Mouse (Mus musculus): ENCODE results near the gene Lamb3. TPM values are rescaled to one million over a fixed set of nuclear protein-coding genes. Genes with fewer than 3 reads are reported as not detected.
A peak's percentile ranks its signal among the peaks of the same experiment; 100 is the strongest.
"Not testable (repeated sequence)": the region's sequence is repeated elsewhere in the genome, so short reads cannot be mapped to it uniquely, and the experiment has no call there.

Lamb3 gene
- polyA plus RNA-seq, 1 experiment from 2014 or later, result 0.17 TPM

DNA sequence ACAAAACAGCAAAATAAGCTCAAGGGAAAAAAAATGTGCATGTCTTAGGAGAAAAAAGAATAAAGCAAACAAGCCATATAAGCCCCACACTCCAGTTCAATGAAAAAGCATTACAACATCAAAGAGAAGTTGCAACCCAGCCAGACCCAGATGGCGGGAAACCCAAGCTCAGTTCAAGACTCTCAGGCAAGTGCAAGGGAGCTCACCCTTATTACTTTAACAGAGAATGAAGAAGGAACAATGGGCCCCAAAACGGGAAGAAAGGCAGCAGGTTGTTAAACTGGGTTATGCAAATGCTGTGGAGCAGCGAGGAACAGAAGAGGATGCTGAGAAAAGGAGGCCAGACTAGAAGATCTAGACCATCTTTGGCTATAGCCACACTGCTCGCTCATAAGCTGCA is 35.4 kb downstream of the Lamb3 start:
- ChIA-PET CTCF (interaction anchor here (1.5 kb wide), 1 partner anchor 103 kb away, joined by 3 read pairs; no protein-coding TSS in a partner anchor), POLR2A (no interaction called here)
- H3K27me3 ChIP-seq, result no peaks in the 10 kb centered on the region
- DNase-seq (ENCODE audit: low read depth, low spot score) (no peak), ATAC-seq (no peak)
- in situ Hi-C loops (cut with MboI; ENCODE audit: low pct_unique_long_range_greater_than_20kb), result no loop called here
- no peak for TF ChIP-seq CTCF (IDR thresholded peaks at IDR 0.05)

DNA sequence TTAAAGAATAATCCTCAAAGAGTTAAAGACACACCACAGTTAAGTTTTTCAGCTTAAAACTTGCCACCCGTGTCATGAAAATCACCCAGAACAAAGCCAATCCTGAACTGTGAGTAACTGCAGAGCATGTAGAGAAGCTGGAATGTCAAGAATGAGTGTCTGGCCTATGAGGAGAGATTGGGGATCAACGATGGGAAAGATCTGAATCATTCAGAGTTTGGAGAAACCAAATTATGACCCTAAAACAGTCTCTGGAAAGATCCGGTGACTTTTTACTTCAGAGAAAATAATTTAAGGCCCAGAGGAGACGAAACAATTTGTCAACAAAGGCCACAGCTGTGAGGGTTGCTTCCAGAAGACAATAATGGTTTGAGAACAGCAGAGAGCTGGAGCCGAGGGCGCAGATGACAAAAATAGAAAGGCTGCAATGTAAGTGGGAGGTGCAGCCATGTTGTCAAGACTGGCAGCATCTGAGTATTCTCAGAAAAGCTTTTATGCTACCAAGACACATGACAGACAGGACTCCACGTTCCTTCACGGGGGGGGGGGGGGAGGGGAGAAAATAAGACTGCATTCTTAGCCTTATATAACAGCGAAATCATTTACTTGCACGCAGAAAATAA is 36.2 kb downstream of the Lamb3 start:
- CTCF ChIA-PET, result interaction anchor here (0.7 kb wide), 1 partner anchor 17 kb away, joined by 3 read pairs; no protein-coding TSS in a partner anchor

GRCm38 (mm10) chr1:193244235-193244634 is 36.7 kb downstream of the Lamb3 start:
- CTCF ChIA-PET, result interaction anchor here (0.7 to 1.0 kb wide), 2 partner anchors 17 to 90 kb away, joined by 3 read pairs; no protein-coding TSS in a partner anchor
- POLR2A ChIA-PET, result no interaction called here
- TF ChIP-seq CTCF (IDR thresholded peaks at IDR 0.05), result no peak

More for the DNA sequence above, 36.2 kb downstream of the Lamb3 start:
- no peak for TF ChIP-seq CTCF (IDR thresholded peaks at IDR 0.05)
- POLR2A ChIA-PET, result no interaction called here
- in situ Hi-C loops (cut with MboI; ENCODE audit: low pct_unique_long_range_greater_than_20kb), result no loop called here
- no peaks in the 10 kb centered on the region for H3K27me3 ChIP-seq
- DNase-seq (ENCODE audit: low read depth, low spot score), result no peak
- peak; percentile 62 for ATAC-seq

DNA sequence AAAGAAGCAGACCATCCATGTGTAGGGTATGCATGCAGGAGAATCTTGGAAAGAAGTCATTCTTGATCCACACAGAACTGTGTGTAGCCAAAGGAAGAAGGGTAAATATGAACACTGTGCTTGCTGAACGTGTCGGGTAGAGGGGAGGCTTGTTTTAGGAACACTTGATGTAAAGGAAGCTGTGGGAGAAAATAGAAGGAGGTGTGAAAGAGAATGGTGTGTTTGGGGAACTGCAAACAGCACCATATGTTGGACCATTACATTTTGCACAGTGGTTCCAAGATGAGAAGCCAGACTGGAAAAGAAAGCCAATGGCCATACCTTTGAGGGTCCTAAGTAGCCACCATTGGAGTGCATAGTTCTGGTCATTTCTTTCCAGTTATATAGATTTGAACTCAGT is 42.5 kb downstream of the Lamb3 start:
- H3K27me3 ChIP-seq, result no peaks in the 10 kb centered on the region
- no peak for DNase-seq (ENCODE audit: low read depth, low spot score)
- ChIA-PET POLR2A (no interaction called here), CTCF (no interaction called here)
- TF ChIP-seq CTCF (IDR thresholded peaks at IDR 0.05), result no peak
- in situ Hi-C loops (cut with MboI; ENCODE audit: low pct_unique_long_range_greater_than_20kb), result loop anchor here (5.0 kb wide), 1 partner anchor 77 kb away; no protein-coding TSS in a partner anchor
- no peak for ATAC-seq

More at GRCm38 (mm10) chr1:193244235-193244634, 36.7 kb downstream of the Lamb3 start:
- in situ Hi-C loops (cut with MboI; ENCODE audit: low pct_unique_long_range_greater_than_20kb), result no loop called here
- ATAC-seq (no peak), DNase-seq (ENCODE audit: low read depth, low spot score) (no peak)
- H3K27me3 ChIP-seq, result no peaks in the 10 kb centered on the region

- CTCF ChIA-PET, result interaction anchor here (3.2 kb wide), 1 partner anchor 72 kb away, joined by 9 read pairs; no protein-coding TSS in a partner anchor
- POLR2A ChIA-PET, result no interaction called here
- TF ChIP-seq CTCF (IDR thresholded peaks at IDR 0.05), result no peak
- DNase-seq (ENCODE audit: low read depth, low spot score) (no peak), ATAC-seq (peak; percentile 60)
- H3K27me3 ChIP-seq, result no peaks in the 10 kb centered on the region
- in situ Hi-C loops (cut with MboI; ENCODE audit: low pct_unique_long_range_greater_than_20kb), result loop anchor here (5.0 kb wide), 1 partner anchor 76 kb away; no protein-coding TSS in a partner anchor
Observed at GRCm38 (mm10) chr1:193251386-193251785, 43.9 kb downstream of the Lamb3 start.

DNA sequence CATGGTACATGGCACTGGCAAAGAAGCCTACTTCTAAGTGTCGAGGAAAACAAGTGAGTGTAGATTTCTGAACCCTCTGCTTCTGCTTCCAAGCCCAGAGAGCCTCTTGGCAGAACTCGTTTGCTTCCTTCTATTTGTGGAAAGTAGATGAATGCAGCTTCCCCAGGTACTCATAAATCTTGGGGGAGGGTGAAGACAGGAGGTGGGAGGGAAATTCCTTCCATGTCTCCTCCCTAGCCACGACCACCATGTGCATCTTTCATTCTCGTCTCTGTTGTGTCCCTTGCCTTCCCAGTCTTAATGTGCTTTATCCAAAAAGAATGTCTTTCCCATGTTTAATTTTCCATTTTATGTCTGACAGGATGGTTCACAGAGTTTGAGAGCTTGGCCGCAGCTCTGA is 45.1 kb downstream of the Lamb3 start:
- TF ChIP-seq CTCF (IDR thresholded peaks at IDR 0.05), result no peak
- no peak for ATAC-seq
- in situ Hi-C loops (cut with MboI; ENCODE audit: low pct_unique_long_range_greater_than_20kb), result loop anchor here (5.0 kb wide), 1 partner anchor 75 kb away; no protein-coding TSS in a partner anchor
- H3K27me3 ChIP-seq, result no peaks in the 10 kb centered on the region
- no peak for DNase-seq (ENCODE audit: low read depth, low spot score)
- CTCF ChIA-PET, result interaction anchor here (3.2 kb wide), 1 partner anchor 71 kb away, joined by 9 read pairs; no protein-coding TSS in a partner anchor
- POLR2A ChIA-PET, result interaction anchor here (0.9 kb wide), 1 partner anchor 25 kb away, joined by 3 read pairs; no protein-coding TSS in a partner anchor

GRCm38 (mm10) chr1:193253895-193254294 is 46.4 kb downstream of the Lamb3 start:
- in situ Hi-C loops (cut with MboI; ENCODE audit: low pct_unique_long_range_greater_than_20kb), result loop anchor here (5.0 kb wide), 1 partner anchor 73 kb away; no protein-coding TSS in a partner anchor
- POLR2A ChIA-PET; ATAC-seq; H3K27me3 ChIP-seq; DNase-seq (ENCODE audit: low read depth, low spot score): not testable (repeated sequence)
- CTCF ChIA-PET, result interaction anchor here (1.5 kb wide), 1 partner anchor 46 kb away, joined by 3 read pairs; no protein-coding TSS in a partner anchor

GRCm38 (mm10) chr1:193255032-193255431 is 47.5 kb downstream of the Lamb3 start:
- TF ChIP-seq CTCF (IDR thresholded peaks at IDR 0.05), result no peak
- ChIA-PET CTCF (interaction anchor here (1.1 to 1.6 kb wide), 6 partner anchors 45 to 127 kb away, joined by 3 to 6 read pairs (median 4); partner anchors contain the start of gene Camk1g), POLR2A (no interaction called here)
- ATAC-seq (no peak), DNase-seq (ENCODE audit: low read depth, low spot score) (no peak)
- H3K27me3 ChIP-seq, result no peaks in the 10 kb centered on the region
- in situ Hi-C loops (cut with MboI; ENCODE audit: low pct_unique_long_range_greater_than_20kb), result loop anchor here (5.0 kb wide), 1 partner anchor 122 kb away; no protein-coding TSS in a partner anchor

- ATAC-seq, result no peak
- DNase-seq (ENCODE audit: low read depth, low spot score), result no peak
- ChIA-PET CTCF (interaction anchor here (1.1 to 1.6 kb wide), 6 partner anchors 45 to 127 kb away, joined by 3 to 6 read pairs (median 4); partner anchors contain the start of gene Camk1g), POLR2A (no interaction called here)
- H3K27me3 ChIP-seq, result no peaks in the 10 kb centered on the region
- in situ Hi-C loops (cut with MboI; ENCODE audit: low pct_unique_long_range_greater_than_20kb), result loop anchor here (5.0 kb wide), 1 partner anchor 122 kb away; no protein-coding TSS in a partner anchor
- peak; percentile 73 for TF ChIP-seq CTCF (IDR thresholded peaks at IDR 0.05)
Observed at GRCm38 (mm10) chr1:193255488-193256288, 48.2 kb downstream of the Lamb3 start.

- in situ Hi-C loops (cut with MboI; ENCODE audit: low pct_unique_long_range_greater_than_20kb), result loop anchor here (5.0 kb wide), 1 partner anchor 121 kb away; no protein-coding TSS in a partner anchor
- no peak for ATAC-seq
- ChIA-PET CTCF (no interaction called here), POLR2A (no interaction called here)
- H3K27me3 ChIP-seq, result no peaks in the 10 kb centered on the region
- no peak for TF ChIP-seq CTCF (IDR thresholded peaks at IDR 0.05)
- no peak for DNase-seq (ENCODE audit: low read depth, low spot score)
Observed at GRCm38 (mm10) chr1:193256289-193256577, 48.7 kb downstream of the Lamb3 start.

Data from Patski (cell line).